Mouse (Mus musculus): ENCODE data around the gene Coa4. TPM values are rescaled to one million over a fixed set of nuclear protein-coding genes. Genes with fewer than 3 reads are reported as not detected.

Coa4 gene
- total and polyA plus RNA-seq, 3 experiments = 8.1 to 13.8 TPM; not detected in 1

GRCm38 (mm10) chr7:100504740-100505487 is 32.0 kb upstream of the Coa4 start:
- no peak overlapping the region for H3K27ac ChIP-seq (ENCODE audit: control insufficient read depth, low read depth, low read length)

DNA sequence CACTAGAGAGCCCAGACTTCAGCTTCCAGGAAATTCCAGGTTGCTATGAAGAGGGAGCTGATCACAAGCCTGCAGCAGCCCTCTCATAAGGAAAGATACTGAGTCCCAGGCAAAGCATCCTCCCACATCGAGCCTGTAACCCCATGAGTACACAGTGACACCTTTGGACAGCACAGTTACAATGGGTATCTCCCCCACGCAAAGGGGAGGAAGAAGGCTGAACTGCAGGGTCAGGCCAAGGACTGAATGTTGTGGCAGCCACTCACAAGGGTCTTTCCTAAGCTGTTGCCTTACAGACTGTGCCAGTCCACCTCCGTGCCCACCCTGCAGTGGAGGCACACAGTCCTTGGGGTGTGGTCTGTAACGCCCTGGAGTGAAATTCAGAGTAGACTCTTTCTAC is 30.4 kb upstream of the Coa4 start:
- Histone ChIP-seq H3K4me1 (ENCODE audit: control insufficient read depth in 1 of 2, insufficient read depth in 2 of 2, low read length in 2 of 2) (peaks cover 2 to 13% of the 10 kb centered on the region in 2 experiments; a peak in 2 of 4 replicates), H3K9me3 (replicated peaks; ENCODE audit: insufficient read depth, low read length) (no peaks in the 10 kb centered on the region), H3K36me3 (ENCODE audit: control insufficient read depth in 1 of 2, insufficient read depth in 2 of 2, low read length in 2 of 2) (peaks cover 0 to 5% of the 10 kb centered on the region in 2 experiments; a peak in 2 of 4 replicates), H3K4me3 (ENCODE audit: control insufficient read depth in 1 of 2, insufficient read depth in 1 of 2, low read depth in 2 of 2, low read length in 2 of 2) (no peak overlapping the region), H3K79me2 (ENCODE audit: control insufficient read depth, insufficient read depth, low read length, poor library complexity) (no peaks in the 10 kb centered on the region), H3K27ac (ENCODE audit: control insufficient read depth, low read depth, low read length) (no peak overlapping the region), H3K9ac (ENCODE audit: control insufficient read depth, low read depth, low read length, poor library complexity, severe bottlenecking) (no peak overlapping the region), H3K27me3 (ENCODE audit: control insufficient read depth in 1 of 2, insufficient read depth in 2 of 2, low read length in 2 of 2) (no peaks in the 10 kb centered on the region)
- no peak for DNase-seq (ENCODE audit: low read depth, low spot score)
- TF ChIP-seq MYC (IDR thresholded peaks at IDR 0.05; ENCODE audit: low read depth, low read length) (no peak), JUND (IDR thresholded peaks at IDR 0.05; ENCODE audit: low read depth, low read length) (no peak), POLR2AphosphoS2 (IDR thresholded peaks at IDR 0.05; ENCODE audit: low read length) (no peak), POLR2AphosphoS5 (IDR thresholded peaks at IDR 0.05; ENCODE audit: borderline replicate concordance, low read depth, low read length) (peak; percentile 77; the same call in 1 of the 2 replicates)

More at GRCm38 (mm10) chr7:100504740-100505487, 32.0 kb upstream of the Coa4 start:
- H3K9me3 ChIP-seq (replicated peaks; ENCODE audit: insufficient read depth, low read length) = no peaks in the 10 kb centered on the region
- no peak overlapping the region for H3K4me3 ChIP-seq (ENCODE audit: control insufficient read depth in 1 of 2, insufficient read depth in 1 of 2, low read depth in 2 of 2, low read length in 2 of 2)
- DNase-seq (ENCODE audit: low read depth, low spot score) = no peak
- peaks cover 2 to 17% of the 10 kb centered on the region in 2 experiments; a peak in 2 of 4 replicates for H3K4me1 ChIP-seq (ENCODE audit: control insufficient read depth in 1 of 2, insufficient read depth in 2 of 2, low read length in 2 of 2)
- H3K79me2 ChIP-seq (ENCODE audit: control insufficient read depth, insufficient read depth, low read length, poor library complexity) = no peaks in the 10 kb centered on the region
- no peak overlapping the region for H3K9ac ChIP-seq (ENCODE audit: control insufficient read depth, low read depth, low read length, poor library complexity, severe bottlenecking)
- H3K36me3 ChIP-seq (ENCODE audit: control insufficient read depth in 1 of 2, insufficient read depth in 2 of 2, low read length in 2 of 2) = peaks cover 0 to 5% of the 10 kb centered on the region in 2 experiments; a peak in 2 of 4 replicates
- no peaks in the 10 kb centered on the region for H3K27me3 ChIP-seq (ENCODE audit: control insufficient read depth in 1 of 2, insufficient read depth in 2 of 2, low read length in 2 of 2)
- TF ChIP-seq CHD2 (IDR thresholded peaks at IDR 0.05; ENCODE audit: low read length) (no peak), POLR2A (IDR thresholded peaks at IDR 0.05; ENCODE audit: control insufficient read depth in 1 of 2, insufficient read depth in 1 of 2, low read depth in 1 of 2, low read length in 2 of 2, poor library complexity in 1 of 2) (0 out of 4 replicates have a peak, but pooled peaks of 1 of the 2 experiments have one; percentile 26), MYC (IDR thresholded peaks at IDR 0.05; ENCODE audit: low read depth, low read length) (no peak), GABPA (IDR thresholded peaks at IDR 0.05; ENCODE audit: low read depth, low read length) (no peak)

GRCm38 (mm10) chr7:100508670-100509069 is 28.2 kb upstream of the Coa4 start:
- Histone ChIP-seq H3K4me3 (ENCODE audit: control insufficient read depth in 1 of 2, insufficient read depth in 1 of 2, low read depth in 2 of 2, low read length in 2 of 2) (peak overlapping the region in 1 of 2 experiments; percentile 2; a peak in 1 of 4 replicates), H3K27ac (ENCODE audit: control insufficient read depth, low read depth, low read length) (peak overlapping the region; percentile 24; the same call in 1 of the 2 replicates), H3K9ac (ENCODE audit: control insufficient read depth, low read depth, low read length, poor library complexity, severe bottlenecking) (peak overlapping the region; percentile 32; the same call in 1 of the 2 replicates), H3K9me3 (replicated peaks; ENCODE audit: insufficient read depth, low read length) (no peaks in the 10 kb centered on the region), H3K27me3 (ENCODE audit: control insufficient read depth in 1 of 2, insufficient read depth in 2 of 2, low read length in 2 of 2) (no peaks in the 10 kb centered on the region), H3K4me1 (ENCODE audit: control insufficient read depth in 1 of 2, insufficient read depth in 2 of 2, low read length in 2 of 2) (peaks cover 2 to 15% of the 10 kb centered on the region in 2 experiments; a peak in 2 of 4 replicates), H3K36me3 (ENCODE audit: control insufficient read depth in 1 of 2, insufficient read depth in 2 of 2, low read length in 2 of 2) (peaks cover 0 to 5% of the 10 kb centered on the region in 2 experiments; a peak in 2 of 4 replicates), H3K79me2 (ENCODE audit: control insufficient read depth, insufficient read depth, low read length, poor library complexity) (no peaks in the 10 kb centered on the region)
- TF ChIP-seq TCF12 (IDR thresholded peaks at IDR 0.05; ENCODE audit: low read depth, low read length) = no peak
- TF ChIP-seq SIN3A (IDR thresholded peaks at IDR 0.05; ENCODE audit: low read length) = 0 out of 2 replicates have a peak, but pooled peaks have one; percentile 14
- peak; percentile 77 for DNase-seq (ENCODE audit: low read depth, low spot score)
